Mouse (Mus musculus) kidney, embryonic 15.5 days (tissue): Measurements from ENCODE around the gene Dcbld1. TPM values are rescaled to one million over a fixed set of nuclear protein-coding genes. Genes with fewer than 3 reads are reported as not detected.
"Not testable (repeated sequence)": the region's sequence is repeated elsewhere in the genome, so short reads cannot be mapped to it uniquely, and the experiment has no call there.

ENCODE experiments used
- ATAC-seq: fragments of 200-750 bp; cut with Nextera tagmentation; replicated peaks from 2 replicates; pipeline ENCODE4 v1.8.0; 2017; ENCODE audit warnings: moderate TSS enrichment; ENCODE audit not compliant: low FRiP score
- H3K27ac ChIP-seq: fragments of 300-500 bp; sonication (generic); 2 replicates; pipeline ENCODE4 v1.5.1; 2015; ENCODE audit warnings: mild to moderate bottlenecking, inconsistent platforms
- H3K27me3 ChIP-seq: fragments of 300-500 bp; sonication (generic); 2 replicates; pipeline ENCODE4 v1.6.1; 2015; ENCODE audit warnings: inconsistent platforms
- H3K36me3 ChIP-seq: fragments of 300-500 bp; sonication (generic); 2 replicates; pipeline ENCODE4 v1.6.1; 2015; ENCODE audit warnings: inconsistent platforms
- H3K4me1 ChIP-seq: fragments of 300-500 bp; sonication (generic); 2 replicates; pipeline ENCODE4 v1.6.1; 2015; ENCODE audit warnings: inconsistent platforms
- H3K4me2 ChIP-seq: fragments of 300-500 bp; sonication (generic); 2 replicates; pipeline ENCODE4 v1.6.1; 2015; ENCODE audit warnings: moderate library complexity, mild to moderate bottlenecking, inconsistent platforms
- H3K4me3 ChIP-seq: fragments of 300-500 bp; sonication (generic); replicated peaks from 2 replicates; pipeline ENCODE4 v1.5.1; 2015; ENCODE audit warnings: mild to moderate bottlenecking, inconsistent platforms
- H3K9ac ChIP-seq: fragments of 300-500 bp; sonication (generic); 2 replicates; pipeline ENCODE4 v1.6.1; 2015; ENCODE audit warnings: mild to moderate bottlenecking, inconsistent platforms
- H3K9me3 ChIP-seq: fragments of 300-500 bp; sonication (generic); replicated peaks from 2 replicates; pipeline ENCODE4 v1.6.1; 2016; ENCODE audit warnings: inconsistent platforms
- WGBS: fragments of 180-500 bp; shearing (Covaris S2); methylation state at CpG from one replicate; pipeline ENCODE4 v1.1.7; 2015; ENCODE audit warnings: mixed read lengths; 5-methylcytosine and 5-hydroxymethylcytosine counted together
- polyA plus RNA-seq: library from polyadenylated mRNA; unstranded; fragments of >200 nt; fragmentation: Nextera tagmentation; extraction: Ambion mirVana; gene quantifications from 2 replicates; pipeline ENCODE4 v1.2.1, GENCODE M21; 2015

Gene Dcbld1
- polyA plus RNA-seq, 1 experiment from 2014 or later = 28.6 TPM

DNA sequence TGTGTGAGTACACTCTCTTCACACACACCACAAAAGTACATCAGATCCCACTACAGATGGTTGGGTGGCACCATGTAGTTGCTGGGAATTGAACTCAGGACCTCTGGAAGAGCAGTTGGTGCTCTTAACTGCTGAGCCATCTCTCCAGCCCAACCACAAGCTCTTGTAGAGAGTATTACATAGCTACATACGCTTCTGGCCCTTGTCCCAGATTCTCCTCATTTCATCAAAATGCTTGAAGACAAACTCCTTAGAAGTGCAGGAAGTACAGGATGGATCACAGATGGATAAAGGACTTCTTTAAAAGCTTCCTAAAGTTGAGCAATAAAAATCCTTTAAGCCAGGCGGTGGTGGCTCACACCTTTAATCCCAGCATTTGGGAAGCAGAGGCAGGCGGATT is 88.5 kb downstream of the Dcbld1 start:
- no peaks in the 10 kb centered on the region for H3K9me3 ChIP-seq
- no peak overlapping the region for H3K27ac ChIP-seq
- no peaks in the 10 kb centered on the region for H3K4me1 ChIP-seq
- H3K36me3 ChIP-seq = peaks cover 43% of the 10 kb centered on the region
- no peak overlapping the region for H3K4me3 ChIP-seq
- H3K9ac ChIP-seq = no peak overlapping the region
- no peak for ATAC-seq
- H3K4me2 ChIP-seq = no peak overlapping the region
- WGBS = 93% methylated on average over 3 of the region's 3 CpGs
- no peaks in the 10 kb centered on the region for H3K27me3 ChIP-seq

GRCm38 (mm10) chr10:52331007-52331406 is 97.6 kb downstream of the Dcbld1 start:
- WGBS = 0% methylated on average over 1 of the region's 1 CpGs
- no peaks in the 10 kb centered on the region for H3K27me3 ChIP-seq
- H3K36me3 ChIP-seq = peaks cover 6% of the 10 kb centered on the region; the same call in 1 of the 2 replicates
- no peak overlapping the region for H3K9ac ChIP-seq
- no peaks in the 10 kb centered on the region for H3K4me1 ChIP-seq
- H3K9me3 ChIP-seq = no peaks in the 10 kb centered on the region
- no peak for ATAC-seq
- H3K4me3 ChIP-seq = no peak overlapping the region
- no peak overlapping the region for H3K27ac ChIP-seq
- no peak overlapping the region for H3K4me2 ChIP-seq

DNA sequence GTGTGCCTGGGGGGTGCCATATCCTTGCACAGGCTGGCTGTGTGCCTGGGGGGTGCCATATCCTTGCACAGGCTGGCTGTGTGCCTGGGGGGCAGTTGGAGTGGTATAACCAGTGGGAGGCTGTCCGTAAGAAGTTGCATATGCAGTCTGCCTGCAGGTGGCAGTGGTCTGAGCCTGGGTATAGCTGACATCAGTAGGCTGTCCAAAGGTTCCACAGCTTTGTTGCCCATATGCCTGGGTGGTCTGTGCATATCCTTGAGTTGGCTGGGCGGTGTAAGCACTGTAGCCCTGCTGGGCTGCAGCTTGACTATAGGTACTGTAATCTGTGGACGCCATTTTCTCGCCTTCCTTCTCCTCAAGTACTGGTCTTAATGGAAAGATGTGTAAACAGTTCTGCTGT is 109.9 kb downstream of the Dcbld1 start:
- H3K4me1 ChIP-seq, H3K4me2 ChIP-seq, H3K9me3 ChIP-seq, H3K27me3 ChIP-seq, H3K4me3 ChIP-seq, H3K9ac ChIP-seq, ATAC-seq, H3K27ac ChIP-seq: not testable (repeated sequence)
- peaks cover 68% of the 10 kb centered on the region for H3K36me3 ChIP-seq
- WGBS = 95% methylated on average over 4 of the region's 4 CpGs

DNA sequence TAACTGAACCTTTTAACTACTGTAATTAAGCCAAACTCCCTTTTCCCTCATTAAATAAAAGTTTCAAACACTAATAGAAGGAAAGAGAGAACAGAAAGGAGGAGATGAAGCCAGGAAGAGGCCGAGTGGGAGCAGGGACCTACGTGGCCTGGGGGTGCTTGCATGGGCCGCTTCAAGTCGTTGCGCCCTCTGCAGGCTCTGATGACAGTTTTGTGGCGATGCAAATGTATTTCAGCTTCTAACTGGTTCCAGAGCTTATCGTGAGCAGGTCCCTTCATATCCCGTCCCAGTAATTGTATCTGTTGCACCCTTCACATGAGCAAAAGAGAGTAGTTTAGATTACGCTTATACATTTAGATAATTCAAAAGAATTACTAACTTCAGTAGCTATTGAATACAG is 119.8 kb downstream of the Dcbld1 start:
- no peak for ATAC-seq
- peaks cover 59% of the 10 kb centered on the region for H3K36me3 ChIP-seq
- no peaks in the 10 kb centered on the region for H3K27me3 ChIP-seq
- no peak overlapping the region for H3K27ac ChIP-seq
- 79% methylated on average over 9 of the region's 9 CpGs for WGBS
- H3K9ac ChIP-seq = no peak overlapping the region
- no peak overlapping the region for H3K4me2 ChIP-seq
- no peaks in the 10 kb centered on the region for H3K4me1 ChIP-seq
- no peak overlapping the region for H3K4me3 ChIP-seq
- no peaks in the 10 kb centered on the region for H3K9me3 ChIP-seq

GRCm38 (mm10) chr10:52358467-52358866 is 125.0 kb downstream of the Dcbld1 start, which contains the start of gene Gm26741:
Gene Gm26741 (plus strand): TSS chr10:52358767.
- H3K4me3 ChIP-seq = no peak within 1 kb of the TSS
- peaks cover 19% of the 10 kb centered on the region for H3K36me3 ChIP-seq
- no peak within 1 kb of the TSS for H3K27ac ChIP-seq
- no peak within 1 kb of the TSS for H3K9ac ChIP-seq
- no peak for ATAC-seq
- WGBS = 91% methylated on average over 2 of the region's 2 CpGs
- no peaks in the 10 kb centered on the region for H3K9me3 ChIP-seq
- H3K4me2 ChIP-seq = no peak within 1 kb of the TSS
- no peaks in the 10 kb centered on the region for H3K4me1 ChIP-seq
- no peaks in the 10 kb centered on the region for H3K27me3 ChIP-seq

DNA sequence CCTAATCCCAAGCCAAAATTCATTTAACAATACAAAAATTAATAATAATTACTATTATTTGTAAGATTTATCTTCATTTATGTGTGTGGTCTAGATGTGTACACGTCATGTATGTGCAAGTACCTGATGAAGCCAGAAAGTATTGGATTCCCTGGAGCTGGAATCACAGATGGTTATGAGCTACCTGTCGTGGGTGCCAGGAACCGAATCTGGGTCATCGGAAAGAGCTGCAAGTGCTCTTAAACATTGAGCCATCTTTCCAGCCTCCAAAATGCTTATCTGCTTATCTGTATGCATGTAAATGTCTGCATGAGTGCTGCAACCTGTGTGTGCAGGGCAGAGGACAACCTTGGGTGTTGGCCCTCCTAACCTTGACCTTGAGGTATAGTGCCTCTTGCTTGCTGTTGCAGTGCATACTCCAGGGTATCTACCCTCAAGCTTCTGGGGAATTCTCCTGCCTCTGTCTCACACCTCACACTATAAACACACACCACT is 126.9 kb downstream of the Dcbld1 start:
- Histone ChIP-seq H3K36me3 (peaks cover 15% of the 10 kb centered on the region; the same call in 1 of the 2 replicates), H3K4me2 (no peak overlapping the region), H3K27ac (no peak overlapping the region), H3K9ac (no peak overlapping the region), H3K27me3 (no peaks in the 10 kb centered on the region), H3K4me3 (no peak overlapping the region), H3K4me1 (no peaks in the 10 kb centered on the region), H3K9me3 (no peaks in the 10 kb centered on the region)
- WGBS = 94% methylated on average over 4 of the region's 4 CpGs
- ATAC-seq = no peak

- 88% methylated on average over 9 of the region's 9 CpGs for WGBS
- Histone ChIP-seq H3K36me3 (peaks cover 10% of the 10 kb centered on the region; the same call in 1 of the 2 replicates), H3K9me3 (no peaks in the 10 kb centered on the region), H3K4me3 (no peak overlapping the region), H3K27ac (no peak overlapping the region), H3K27me3 (no peaks in the 10 kb centered on the region), H3K4me1 (no peaks in the 10 kb centered on the region), H3K4me2 (no peak overlapping the region), H3K9ac (no peak overlapping the region)
- no peak for ATAC-seq
Measured at GRCm38 (mm10) chr10:52360862-52361609, 127.6 kb downstream of the Dcbld1 start.

GRCm38 (mm10) chr10:52368376-52368775 is 135.0 kb downstream of the Dcbld1 start:
- no peak overlapping the region for H3K27ac ChIP-seq
- no peak overlapping the region for H3K4me3 ChIP-seq
- no peak overlapping the region for H3K9ac ChIP-seq
- H3K27me3 ChIP-seq = no peaks in the 10 kb centered on the region
- no peaks in the 10 kb centered on the region for H3K4me1 ChIP-seq
- peaks cover 4% of the 10 kb centered on the region; the same call in 1 of the 2 replicates for H3K36me3 ChIP-seq
- H3K9me3 ChIP-seq = no peaks in the 10 kb centered on the region
- H3K4me2 ChIP-seq = no peak overlapping the region
- 85% methylated on average over 4 of the region's 4 CpGs for WGBS
- no peak for ATAC-seq

Other genes with a start within 250 kb of the Dcbld1 start
- gene Vgll2, start 211.1 kb upstream of the Dcbld1 start, polyA plus RNA-seq = 1.9 and 2.8 TPM in 2 replicates
- gene Ros1, start 38.4 kb upstream of the Dcbld1 start, polyA plus RNA-seq = 1.9 and 2.0 TPM in 2 replicates
- not detected in 2 replicates for gene Gm26741, start 125.1 kb downstream of the Dcbld1 start, polyA plus RNA-seq
- gene Gopc, start 148.5 kb downstream of the Dcbld1 start, polyA plus RNA-seq = 22.5 TPM in 2 replicates
- not detected in 2 replicates for gene Nepn, start 155.4 kb downstream of the Dcbld1 start, polyA plus RNA-seq
- gene Nus1, start 183.9 kb downstream of the Dcbld1 start, polyA plus RNA-seq = 15.9 and 16.6 TPM in 2 replicates